Mouse (Mus musculus) myocyte (in vitro differentiated cells): Measurements from ENCODE around the gene Usp50. TPM values are rescaled to one million over a fixed set of nuclear protein-coding genes. Genes with fewer than 3 reads are reported as not detected.

Experiments used
- H3K27me3 ChIP-seq: one replicate; pipeline ENCODE4 v1.6.1; 2011; ENCODE audit not compliant: control insufficient read depth, insufficient read depth, insufficient read length
- H3K36me3 ChIP-seq: one replicate; pipeline ENCODE4 v1.6.1; 2011; ENCODE audit not compliant: control insufficient read depth, insufficient read depth
- H3K4me2 ChIP-seq: one replicate; pipeline ENCODE4 v1.6.1; 2011; ENCODE audit warnings: low read depth, control low read depth
- H3K4me3 ChIP-seq: one replicate; pipeline ENCODE4 v1.5.1; 2011; ENCODE audit warnings: mild to moderate bottlenecking, control low read depth, moderate library complexity
- H3K79me2 ChIP-seq: one replicate; pipeline ENCODE4 v1.6.1; 2011; ENCODE audit not compliant: control insufficient read depth, insufficient read depth
- H3ac ChIP-seq: one replicate; pipeline ENCODE4 v1.6.1; 2011; ENCODE audit not compliant: control insufficient read depth, insufficient read length
- CEBPB ChIP-seq: IDR thresholded peaks from 2 replicates; pipeline ENCODE4 v1.6.1; 2011; ENCODE audit warnings: mild to moderate bottlenecking, moderate library complexity; ENCODE audit not compliant: poor library complexity, insufficient read depth, severe bottlenecking
- E2F4 ChIP-seq: IDR thresholded peaks from one replicate; pipeline ENCODE4 v1.6.1; 2011; ENCODE audit warnings: mild to moderate bottlenecking, control low read depth, moderate library complexity; ENCODE audit not compliant: insufficient read depth
- MAX ChIP-seq: IDR thresholded peaks from one replicate; pipeline ENCODE4 v1.6.1; 2011; ENCODE audit warnings: low read depth, mild to moderate bottlenecking, control low read depth
- MYOD1 ChIP-seq, 3 experiments: IDR thresholded peaks; one replicate each; pipeline ENCODE4 v1.6.1; 2011; ENCODE audit warnings: control low read depth in 2 of 3, low read depth in 2 of 3, mild to moderate bottlenecking in 2 of 3, moderate library complexity in 1 of 3; ENCODE audit not compliant: insufficient read length in 2 of 3, control insufficient read depth in 1 of 3
- MYOG ChIP-seq, 3 experiments: IDR thresholded peaks; one replicate each; pipeline ENCODE4 v1.6.1; 2011; ENCODE audit warnings: control low read depth in 2 of 3, low read depth in 2 of 3, mild to moderate bottlenecking in 2 of 3; ENCODE audit not compliant: insufficient read length in 2 of 3, control insufficient read depth in 1 of 3, insufficient read depth in 1 of 3
- POLR2A ChIP-seq: IDR thresholded peaks from one replicate; pipeline ENCODE4 v1.6.1; 2011; ENCODE audit warnings: low read depth, mild to moderate bottlenecking, control low read depth, moderate library complexity; ENCODE audit not compliant: insufficient read length
- POLR2AphosphoS2 ChIP-seq: IDR thresholded peaks from one replicate; pipeline ENCODE4 v1.6.1; 2011; ENCODE audit warnings: low read depth, control low read depth; ENCODE audit not compliant: insufficient read length
- REST ChIP-seq: IDR thresholded peaks from one replicate; pipeline ENCODE4 v1.6.1; 2011; ENCODE audit warnings: mild to moderate bottlenecking, control low read depth, moderate library complexity; ENCODE audit not compliant: insufficient read depth, insufficient read length
- SRF ChIP-seq: IDR thresholded peaks from one replicate; pipeline ENCODE4 v1.6.1; 2011; ENCODE audit warnings: low read depth; ENCODE audit not compliant: control insufficient read depth, insufficient read length
- TCF12 ChIP-seq: IDR thresholded peaks from one replicate; pipeline ENCODE4 v1.6.1; 2011; ENCODE audit warnings: mild to moderate bottlenecking, control low read depth; ENCODE audit not compliant: poor library complexity, insufficient read depth, severe bottlenecking
- TCF3 ChIP-seq: IDR thresholded peaks from one replicate; pipeline ENCODE4 v1.6.1; 2011; ENCODE audit warnings: low read depth, control low read depth; ENCODE audit not compliant: insufficient read length
- USF1 ChIP-seq: IDR thresholded peaks from one replicate; pipeline ENCODE4 v1.6.1; 2011; ENCODE audit warnings: low read depth, mild to moderate bottlenecking, control low read depth, moderate library complexity
- polyA plus RNA-seq: library from polyadenylated mRNA; unstranded; fragments of >200 nt; fragmentation: generic; extraction: Trizol; gene quantifications from one replicate; pipeline ENCODE4 v1.2.1, GENCODE M21; 2012; ENCODE audit warnings: missing spikeins

Usp50 gene
- polyA plus RNA-seq, 1 experiment = 0.90 TPM

DNA sequence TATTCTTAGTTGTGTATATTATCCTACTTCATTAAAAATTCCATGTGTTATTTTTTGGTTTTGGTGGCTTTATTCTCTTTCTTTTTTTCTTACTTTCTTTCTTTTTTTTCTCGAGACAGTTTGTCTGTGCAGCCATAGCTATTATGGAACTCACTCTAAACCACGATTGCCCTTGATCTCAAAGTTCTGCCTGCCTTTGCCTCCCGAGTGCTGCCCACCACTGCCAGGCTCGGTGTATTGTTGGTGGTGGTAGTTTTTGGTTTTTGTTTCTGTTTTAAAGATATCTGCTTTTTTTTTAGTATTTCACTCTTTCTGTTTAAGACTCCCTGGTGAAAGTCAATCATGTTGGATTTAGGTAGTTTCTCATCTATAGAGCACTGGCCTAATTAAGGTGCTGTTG is 74.9 kb downstream of the Usp50 start:
- TF ChIP-seq MYOD1 (IDR thresholded peaks at IDR 0.05; ENCODE audit: control insufficient read depth in 1 of 3, insufficient read length in 2 of 3, low read depth in 2 of 3) = no peak
- no peak for TF ChIP-seq SRF
- no peak for TF ChIP-seq USF1
- TF ChIP-seq CEBPB = no peak
- TF ChIP-seq TCF3 = no peak
- TF ChIP-seq MAX = no peak
- no peak for TF ChIP-seq POLR2A
- no peak for TF ChIP-seq E2F4
- no peaks in the 10 kb centered on the region for H3K36me3 ChIP-seq
- peak overlapping the region; percentile 92 for H3K4me2 ChIP-seq
- H3K79me2 ChIP-seq = peaks cover 54% of the 10 kb centered on the region
- H3ac ChIP-seq = no peak overlapping the region
- no peaks in the 10 kb centered on the region for H3K27me3 ChIP-seq
- H3K4me3 ChIP-seq = peak overlapping the region; percentile 59

DNA sequence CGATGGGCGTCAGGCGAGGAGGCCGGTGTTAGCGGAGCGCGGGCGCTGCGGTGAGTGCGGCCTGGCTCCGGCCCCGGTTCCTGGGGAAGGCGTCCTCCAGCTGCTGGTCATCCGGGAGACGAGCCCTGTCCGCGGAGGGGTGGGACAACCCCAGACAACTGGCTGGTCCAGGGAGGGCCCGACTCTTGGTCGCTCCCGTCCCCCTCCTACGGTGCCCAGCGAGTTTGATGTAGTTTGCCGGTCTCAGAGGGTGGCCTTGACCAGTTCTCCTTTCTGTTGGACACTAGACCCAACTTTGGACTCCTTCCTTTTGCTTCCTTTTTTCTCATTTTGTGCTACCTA is 75.9 kb downstream of the Usp50 start:
- peak overlapping the region; percentile 66 for H3ac ChIP-seq
- TF ChIP-seq POLR2AphosphoS2 = no peak
- TF ChIP-seq MYOD1 (IDR thresholded peaks at IDR 0.05; ENCODE audit: control insufficient read depth in 1 of 3, insufficient read length in 2 of 3, low read depth in 2 of 3) = peak in 1 of 3 experiments; percentile 13
- no peak for TF ChIP-seq REST
- TF ChIP-seq E2F4 = no peak
- TF ChIP-seq TCF3 = no peak
- peak in 1 of 3 experiments; percentile 44 for TF ChIP-seq MYOG (IDR thresholded peaks at IDR 0.05; ENCODE audit: control insufficient read depth in 1 of 3, insufficient read depth in 1 of 3, insufficient read length in 2 of 3, low read depth in 2 of 3)
- TF ChIP-seq MAX = no peak
- H3K4me2 ChIP-seq = peak overlapping the region; percentile 92
- no peaks in the 10 kb centered on the region for H3K27me3 ChIP-seq
- no peaks in the 10 kb centered on the region for H3K36me3 ChIP-seq
- peaks cover 47% of the 10 kb centered on the region for H3K79me2 ChIP-seq
- H3K4me3 ChIP-seq = peak overlapping the region; percentile 59

DNA sequence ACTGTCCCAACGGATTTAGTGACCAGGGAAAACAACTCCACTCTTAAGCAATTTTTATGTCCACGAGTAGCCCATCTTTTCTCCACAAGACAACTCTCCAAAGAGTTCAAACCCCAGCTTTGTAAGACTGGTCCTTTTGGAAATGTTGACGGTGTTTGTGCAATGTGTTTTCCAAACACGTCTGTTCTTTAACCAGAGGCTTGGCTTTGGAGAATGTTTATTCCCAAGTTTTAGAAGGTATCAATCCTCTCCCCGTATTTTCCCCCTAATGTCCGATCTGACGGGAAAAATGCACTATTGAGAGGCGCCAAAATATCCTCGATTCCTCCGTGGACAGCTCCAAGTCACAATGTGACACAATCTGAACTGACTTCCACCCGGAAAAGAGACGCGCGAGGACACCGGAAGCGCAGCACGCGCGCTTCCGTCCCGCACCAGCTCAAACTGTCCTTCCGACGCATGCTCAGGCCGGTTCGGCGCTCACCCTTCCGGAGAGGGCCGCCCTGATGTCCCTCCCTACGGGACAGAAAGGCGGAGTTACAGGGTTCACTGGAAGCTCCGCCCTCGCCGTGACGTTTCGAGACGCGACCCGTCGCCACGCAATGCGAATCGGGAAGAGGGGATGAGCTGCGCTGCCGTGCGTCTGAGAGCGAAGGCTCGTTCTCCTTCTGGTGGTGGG is 76.4 kb downstream of the Usp50 start, which contains the start of gene Usp8:
Usp8 (plus strand) TSS at position 570 of the 679 bp plus-strand sequence.
- Histone ChIP-seq H3K79me2 (peaks cover 42% of the 10 kb centered on the region), H3K4me3 (peak within 1 kb of the TSS; percentile 59), H3K4me2 (peak within 1 kb of the TSS; percentile 92), H3K27me3 (no peaks in the 10 kb centered on the region), H3ac (peak within 1 kb of the TSS; percentile 66), H3K36me3 (no peaks in the 10 kb centered on the region)
- peak; percentile 98 for TF ChIP-seq POLR2AphosphoS2
- TF ChIP-seq MAX = peak; percentile 41
- TF ChIP-seq MYOG (IDR thresholded peaks at IDR 0.05; ENCODE audit: control insufficient read depth in 1 of 3, insufficient read depth in 1 of 3, insufficient read length in 2 of 3, low read depth in 2 of 3) = no peak
- peak; percentile 99 for TF ChIP-seq POLR2A
- TF ChIP-seq SRF = peak; percentile 53
- no peak for TF ChIP-seq USF1
- TF ChIP-seq TCF3 = no peak
- TF ChIP-seq E2F4 = no peak
- TF ChIP-seq TCF12 = no peak

DNA sequence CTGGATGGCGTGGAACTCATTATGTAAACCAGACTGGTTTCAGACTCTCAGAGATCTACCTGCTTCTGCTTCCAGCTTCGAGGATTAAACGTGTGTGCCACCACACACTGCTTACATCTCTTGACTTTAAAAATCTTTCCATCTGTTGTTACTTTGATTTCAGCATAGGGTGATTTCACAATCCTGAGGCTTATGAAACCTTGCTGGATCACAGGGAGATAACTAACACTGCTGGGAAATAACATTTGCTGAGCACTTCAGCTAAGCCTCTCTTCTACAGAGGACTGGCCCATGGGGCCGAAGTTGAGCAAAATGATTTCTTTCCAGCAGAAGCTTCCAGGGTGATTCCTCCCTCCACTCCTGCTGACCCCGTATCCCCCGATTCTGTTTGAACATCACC is 88.0 kb downstream of the Usp50 start:
- H3K4me3 ChIP-seq = no peak overlapping the region
- no peak overlapping the region for H3ac ChIP-seq
- TF ChIP-seq CEBPB = 0 out of 2 replicates have a peak, but pooled peaks have one; percentile 32
- no peak for TF ChIP-seq TCF3
- no peak overlapping the region for H3K4me2 ChIP-seq
- no peaks in the 10 kb centered on the region for H3K36me3 ChIP-seq
- no peaks in the 10 kb centered on the region for H3K79me2 ChIP-seq
- peaks cover 15% of the 10 kb centered on the region for H3K27me3 ChIP-seq

DNA sequence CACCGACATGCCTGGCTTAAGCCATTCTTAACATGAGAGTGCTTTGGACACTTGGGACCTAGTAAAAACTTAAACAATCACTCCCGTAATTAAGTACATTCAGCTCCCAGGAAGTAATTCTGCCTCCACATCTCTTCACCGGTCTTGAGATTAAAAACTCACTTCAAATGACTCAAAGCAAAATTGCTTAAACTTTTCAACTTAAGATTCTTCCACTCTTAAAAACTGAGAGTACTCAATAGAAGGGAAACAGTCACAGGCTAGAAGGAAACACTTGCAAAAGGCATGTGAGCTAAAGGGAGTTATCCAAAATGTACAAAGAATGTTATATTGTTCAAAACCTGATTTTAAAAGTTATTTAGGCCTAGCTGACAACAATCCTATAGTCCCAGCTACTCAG is 92.0 kb downstream of the Usp50 start:
- H3K36me3 ChIP-seq = no peaks in the 10 kb centered on the region
- H3K79me2 ChIP-seq = no peaks in the 10 kb centered on the region
- no peak overlapping the region for H3ac ChIP-seq
- TF ChIP-seq MYOD1 (IDR thresholded peaks at IDR 0.05; ENCODE audit: control insufficient read depth in 1 of 3, insufficient read length in 2 of 3, low read depth in 2 of 3) = no peak
- no peak for TF ChIP-seq CEBPB
- no peak for TF ChIP-seq TCF12
- TF ChIP-seq POLR2AphosphoS2 = no peak
- no peak for TF ChIP-seq USF1
- no peak for TF ChIP-seq POLR2A
- no peak for TF ChIP-seq REST
- TF ChIP-seq TCF3 = no peak
- no peak for TF ChIP-seq SRF
- no peak for TF ChIP-seq MYOG (IDR thresholded peaks at IDR 0.05; ENCODE audit: control insufficient read depth in 1 of 3, insufficient read depth in 1 of 3, insufficient read length in 2 of 3, low read depth in 2 of 3)
- no peak for TF ChIP-seq MAX
- TF ChIP-seq E2F4 = no peak
- no peak overlapping the region for H3K4me3 ChIP-seq
- H3K4me2 ChIP-seq = no peak overlapping the region
- peaks cover 12% of the 10 kb centered on the region for H3K27me3 ChIP-seq
